Mouse (Mus musculus) adrenal gland, postnatal 0 days (tissue): Measurements from ENCODE around the gene Gm13698. TPM values are rescaled to one million over a fixed set of nuclear protein-coding genes. Genes with fewer than 3 reads are reported as not detected.

ENCODE experiments used
- polyA plus RNA-seq: library from polyadenylated mRNA; unstranded; fragments of >200 nt; fragmentation: Nextera tagmentation; extraction: Ambion mirVana; gene quantifications from 2 replicates; pipeline ENCODE4 v1.2.1, GENCODE M21; 2015

Gene Gm13698
- polyA plus RNA-seq: not detected in 2 replicates

GRCm38 (mm10) chr2:83955393-83955792 lies at the start of gene Gm13698:
Gene Gm13698 (plus strand): TSS chr2:83955693.

GRCm38 (mm10) chr2:83940931-83941361 lies 14.5 kb upstream of the Gm13698 start, which contains the start of gene Zswim2:
Gene Zswim2 (minus strand): TSS chr2:83941228.

GRCm38 (mm10) chr2:83961203-83961602 lies 5.7 kb downstream of the Gm13698 start, which contains the start of gene Gm13693:
Gene Gm13693 (plus strand): TSS chr2:83961503.

GRCm38 (mm10) chr2:83967013-83967412 lies 11.5 kb downstream of the Gm13698 start, which contains the start of gene Gm13695:
Gene Gm13695 (plus strand): TSS chr2:83967313.

GRCm38 (mm10) chr2:83972823-83973222 lies 17.3 kb downstream of the Gm13698 start, which contains the start of gene Gm13696:
Gene Gm13696 (plus strand): TSS chr2:83973123.

GRCm38 (mm10) chr2:83978633-83979032 lies 23.1 kb downstream of the Gm13698 start, which contains the start of gene Gm13694:
Gene Gm13694 (plus strand): TSS chr2:83978933.

GRCm38 (mm10) chr2:83984443-83984842 lies 28.9 kb downstream of the Gm13698 start, which contains the start of gene Gm13697:
Gene Gm13697 (plus strand): TSS chr2:83984743.

GRCm38 (mm10) chr2:83990253-83990652 lies 34.8 kb downstream of the Gm13698 start, which contains the start of gene Gm13691:
Gene Gm13691 (plus strand): TSS chr2:83990553.

Other genes with a start within 250 kb of the Gm13698 start
- 83.0 and 97.3 TPM in 2 replicates for gene Itgav, start 231.3 kb upstream of the Gm13698 start, polyA plus RNA-seq
- gene Fam171b, start 143.1 kb upstream of the Gm13698 start, polyA plus RNA-seq: 5.2 and 9.7 TPM in 2 replicates
- not detected in 2 replicates for gene Zswim2, start 14.5 kb upstream of the Gm13698 start, polyA plus RNA-seq
- gene Gm13693, start 5.8 kb downstream of the Gm13698 start, polyA plus RNA-seq: not detected in 2 replicates
- not detected in 2 replicates for gene Gm13695, start 11.6 kb downstream of the Gm13698 start, polyA plus RNA-seq
- not detected in 2 replicates for gene Gm13696, start 17.4 kb downstream of the Gm13698 start, polyA plus RNA-seq
- not detected in 2 replicates for gene Gm13694, start 23.2 kb downstream of the Gm13698 start, polyA plus RNA-seq
- not detected in 2 replicates for gene Gm13697, start 29.1 kb downstream of the Gm13698 start, polyA plus RNA-seq
- not detected in 2 replicates for gene Gm13691, start 34.9 kb downstream of the Gm13698 start, polyA plus RNA-seq